Mouse (Mus musculus) CH12.LX (cell line): ENCODE measurements at regions not wholly inside any gene's neighbourhood (a gene's known extent, or its start where the extent isn't known, plus 50 kb on each side); places are given as distances from the start of the nearest gene placed in this dataset.
A peak's percentile ranks its signal among the peaks of the same experiment; 100 is the strongest.

ENCODE experiments used
- DNase-seq: peaks from one replicate; pipeline ENCODE4 v3.0.0-alpha.2; 2013; ENCODE audit errors: extremely low read depth
- H3K27ac ChIP-seq: 2 replicates; pipeline ENCODE4 v1.5.1; 2012; ENCODE audit warnings: low read depth, mild to moderate bottlenecking, control low read depth, moderate library complexity; ENCODE audit not compliant: insufficient read depth
- H3K27me3 ChIP-seq: replicated peaks from 2 replicates; pipeline ENCODE3; 2012; ENCODE audit warnings: inconsistent platforms
- H3K36me3 ChIP-seq, 2 experiments: replicated peaks in 1 of 2; 2 replicates each; pipeline versions ENCODE3 to v1.6.1; 2012; ENCODE audit warnings: inconsistent platforms in 1 of 2, low read length in 1 of 2, mild to moderate bottlenecking in 1 of 2, mixed read lengths in 1 of 2, moderate library complexity in 1 of 2; ENCODE audit not compliant: control insufficient read depth in 1 of 2, insufficient read depth in 1 of 2
- H3K4me1 ChIP-seq, 2 experiments: 2 replicates each; pipeline ENCODE4 v1.6.1; 2012; ENCODE audit warnings: inconsistent platforms in 1 of 2, moderate library complexity in 1 of 2; ENCODE audit not compliant: insufficient read depth in 2 of 2, control insufficient read depth in 1 of 2
- H3K4me2 ChIP-seq: 2 replicates; pipeline ENCODE4 v1.6.1; 2012; ENCODE audit warnings: low read depth, mild to moderate bottlenecking, control low read depth; ENCODE audit not compliant: poor library complexity, insufficient read depth, severe bottlenecking
- H3K4me3 ChIP-seq, 3 experiments: fragments of 150-350 bp in 1 of 3; sonication (generic) in 1 of 3; replicated peaks in 1 of 3; 2 replicates each; pipeline versions ENCODE3 to v1.5.1; 2011 to 2012; ENCODE audit warnings: low read depth in 2 of 3, low read length in 2 of 3, mild to moderate bottlenecking in 2 of 3, moderate library complexity in 2 of 3, control low read depth in 1 of 3, improper control_type of control experiment in 1 of 3, inconsistent platforms in 1 of 3, mixed read lengths in 1 of 3; ENCODE audit not compliant: poor library complexity in 1 of 3
- H3K79me2 ChIP-seq: replicated peaks from 2 replicates; pipeline ENCODE4 v1.6.1; 2012; ENCODE audit warnings: mild to moderate bottlenecking, moderate library complexity; ENCODE audit not compliant: control insufficient read depth, poor library complexity, insufficient read depth, severe bottlenecking; ENCODE audit errors: extremely low read depth
- H3K9ac ChIP-seq: 2 replicates; pipeline ENCODE4 v1.6.1; 2012; ENCODE audit warnings: low read depth, mild to moderate bottlenecking, control low read depth, moderate library complexity; ENCODE audit not compliant: insufficient read depth
- H3K9me3 ChIP-seq: replicated peaks from 2 replicates; pipeline ENCODE3; 2012; ENCODE audit warnings: low read length, inconsistent platforms, mixed read lengths
- BHLHE40 ChIP-seq: IDR thresholded peaks from 2 replicates; pipeline ENCODE4 v1.6.1; 2011; ENCODE audit warnings: mild to moderate bottlenecking, low read depth, low read length, improper control_type of control experiment
- CHD1 ChIP-seq: IDR thresholded peaks from 2 replicates; pipeline ENCODE4 v1.6.1; 2012; ENCODE audit warnings: low read depth, low read length, improper control_type of control experiment, inconsistent platforms
- CHD2 ChIP-seq: IDR thresholded peaks from 2 replicates; pipeline ENCODE4 v1.6.1; 2011; ENCODE audit warnings: low read length, improper control_type of control experiment
- E2F4 ChIP-seq: IDR thresholded peaks from 2 replicates; pipeline ENCODE4 v1.6.1; 2011; ENCODE audit warnings: low read depth, low read length, improper control_type of control experiment; ENCODE audit not compliant: insufficient replicate concordance
- ELF1 ChIP-seq: IDR thresholded peaks from 2 replicates; pipeline ENCODE4 v1.6.1; 2014; ENCODE audit warnings: low read depth, mild to moderate bottlenecking, inconsistent platforms, low read length, improper control_type of control experiment
- ETS1 ChIP-seq: conservative IDR thresholded peaks from 2 replicates; pipeline ENCODE4 v1.6.1; 2012; ENCODE audit warnings: low read depth, mild to moderate bottlenecking, inconsistent platforms, low read length, improper control_type of control experiment, moderate library complexity
- GABPA ChIP-seq: IDR thresholded peaks from 2 replicates; pipeline ENCODE4 v1.6.1; 2012; ENCODE audit warnings: low read depth, low read length, improper control_type of control experiment, inconsistent platforms; ENCODE audit not compliant: insufficient replicate concordance
- IRF4 ChIP-seq: IDR thresholded peaks from 2 replicates; pipeline ENCODE4 v1.6.1; 2014; ENCODE audit warnings: low read depth, mild to moderate bottlenecking, inconsistent platforms, low read length, improper control_type of control experiment
- JUND ChIP-seq: conservative IDR thresholded peaks from 2 replicates; pipeline ENCODE4 v1.6.1; 2011; ENCODE audit warnings: low read depth, low read length, improper control_type of control experiment
- KAT2A ChIP-seq: IDR thresholded peaks from 2 replicates; pipeline ENCODE4 v1.6.1; 2012; ENCODE audit warnings: low read length, improper control_type of control experiment, inconsistent platforms; ENCODE audit not compliant: insufficient replicate concordance
- MAFK ChIP-seq: IDR thresholded peaks from 2 replicates; pipeline ENCODE4 v1.6.1; 2011; ENCODE audit warnings: low read length, improper control_type of control experiment; ENCODE audit not compliant: insufficient replicate concordance
- MAX ChIP-seq: IDR thresholded peaks from 2 replicates; pipeline ENCODE4 v1.6.1; 2011; ENCODE audit warnings: low read length, improper control_type of control experiment
- MAZ ChIP-seq: IDR thresholded peaks from 2 replicates; pipeline ENCODE4 v1.6.1; 2012; ENCODE audit warnings: low read depth, mild to moderate bottlenecking, inconsistent platforms, low read length, improper control_type of control experiment, moderate library complexity
- POLR2AphosphoS2 ChIP-seq: IDR thresholded peaks from 2 replicates; pipeline ENCODE4 v1.6.1; 2011; ENCODE audit warnings: low read depth, low read length, improper control_type of control experiment
- RAD21 ChIP-seq: IDR thresholded peaks from 2 replicates; pipeline ENCODE4 v1.6.1; 2011; ENCODE audit warnings: low read depth, mild to moderate bottlenecking, low read length, improper control_type of control experiment, moderate library complexity
- TBP ChIP-seq: conservative IDR thresholded peaks from 2 replicates; pipeline ENCODE4 v1.6.1; 2011; ENCODE audit warnings: low read depth, low read length, improper control_type of control experiment
- USF1 ChIP-seq: IDR thresholded peaks from 2 replicates; pipeline ENCODE4 v1.6.1; 2014; ENCODE audit warnings: low read depth, mild to moderate bottlenecking, inconsistent platforms, low read length, improper control_type of control experiment
- ZMIZ1 ChIP-seq: IDR thresholded peaks from 2 replicates; pipeline ENCODE4 v1.6.1; 2012; ENCODE audit warnings: low read depth, mild to moderate bottlenecking, inconsistent platforms, low read length, improper control_type of control experiment
- dilution Hi-C: fragments of 300-500 bp; cut with MboI; formaldehyde crosslinking; loops from 2 replicates; pipeline ENCODE4 v1.14.3; 2020; ENCODE audit warnings: low sequenced_read_pairs; ENCODE audit not compliant: extremely low pct_unique_long_range_greater_than_20kb, extremely low pct_ligation_motif_present
- in situ Hi-C: fragments of 300-500 bp; cut with MboI; formaldehyde crosslinking; loops from 3 replicates; pipeline ENCODE4 v1.14.3; 2019; ENCODE audit warnings: low sequenced_read_pairs, low pct_ligation_motif_present, low pct_unique_long_range_greater_than_20kb, mixed read lengths

DNA sequence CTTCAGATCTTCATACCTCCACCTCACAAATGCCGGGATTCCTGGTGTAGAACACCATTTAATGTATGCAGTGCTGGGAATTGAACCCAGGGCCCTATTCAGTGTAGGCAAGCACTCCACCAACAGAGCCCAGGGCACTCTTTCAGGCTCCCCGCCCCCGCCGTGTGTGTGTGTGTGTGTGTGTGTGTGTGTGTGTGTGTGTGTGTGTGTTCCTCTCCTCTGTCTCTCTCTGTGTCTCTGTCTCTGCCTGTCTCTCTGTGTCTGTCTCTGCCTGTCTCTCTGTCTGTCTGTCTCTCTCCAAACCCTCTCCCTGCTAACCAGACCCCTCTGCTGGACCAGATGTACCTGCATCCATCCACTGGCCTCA lies 61.1 kb downstream of the Irf2bpl start:
- H3K4me1 ChIP-seq = peaks cover 22 to 67% of the 10 kb centered on the region in 2 experiments
- peak; percentile 59 for DNase-seq
- H3K36me3 ChIP-seq = peaks cover 0 to 6% of the 10 kb centered on the region in 2 experiments
- in situ Hi-C loops (no loop called here), dilution Hi-C loops (no loop called here)
- H3K27me3 ChIP-seq = no peaks in the 10 kb centered on the region
- H3K27ac ChIP-seq = peak overlapping the region; percentile 100
- no peaks in the 10 kb centered on the region for H3K79me2 ChIP-seq
- peak overlapping the region; percentile 80 for H3K9ac ChIP-seq
- peak overlapping the region; percentile 9 to 35 (median 23) for H3K4me3 ChIP-seq
- H3K4me2 ChIP-seq = peak overlapping the region; percentile 72
- peaks cover 3% of the 10 kb centered on the region for H3K9me3 ChIP-seq
- TF ChIP-seq ETS1 (no peak), CHD2 (0 out of 2 replicates have a peak, but pooled peaks have one; percentile 38), MAX (0 out of 2 replicates have a peak, but pooled peaks have one; percentile 2), POLR2AphosphoS2 (no peak), GABPA (no peak)

DNA sequence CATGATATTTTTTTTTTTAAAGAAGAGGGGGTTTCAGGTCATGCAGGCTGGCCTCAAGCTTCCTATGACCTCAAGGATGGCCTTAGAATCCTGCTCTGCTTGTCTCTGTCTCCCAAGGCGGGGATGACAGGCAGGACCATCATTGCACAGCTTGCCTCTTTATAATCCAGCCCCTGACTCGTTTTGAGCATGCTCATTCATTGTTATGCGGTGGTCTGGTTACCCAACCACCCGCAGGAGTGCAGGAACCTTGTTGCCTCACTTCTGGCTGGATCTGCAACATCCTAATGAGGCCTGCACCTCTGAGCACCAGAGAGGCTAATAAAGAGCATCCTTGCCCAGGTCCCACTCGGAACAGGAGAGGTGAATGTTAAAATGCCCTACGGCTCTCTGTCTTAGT lies 63.4 kb downstream of the Irf2bpl start:
- dilution Hi-C loops = no loop called here
- Histone ChIP-seq H3K27ac (no peak overlapping the region), H3K9me3 (peaks cover 3% of the 10 kb centered on the region), H3K4me3 (no peak overlapping the region), H3K9ac (no peak overlapping the region), H3K4me1 (peaks cover 27 to 76% of the 10 kb centered on the region in 2 experiments), H3K27me3 (no peaks in the 10 kb centered on the region), H3K36me3 (peaks cover 0 to 6% of the 10 kb centered on the region in 2 experiments), H3K4me2 (no peak overlapping the region), H3K79me2 (no peaks in the 10 kb centered on the region)
- no peak for DNase-seq
- in situ Hi-C loops = no loop called here
- TF ChIP-seq CHD1 (no peak), MAZ (no peak), IRF4 (no peak), E2F4 (no peak), RAD21 (no peak), TBP (no peak), BHLHE40 (no peak), ELF1 (no peak), KAT2A (no peak), USF1 (no peak), ZMIZ1 (no peak), JUND (no peak), MAX (no peak), MAFK (no peak)
